Mouse (Mus musculus): ENCODE results near the gene Tapbp.

The Tapbp gene

GRCm38 (mm10) chr17:33965846-33966550, 50.3 kb downstream of the Tapbp start:
- no peak for DNase-seq (ENCODE audit: low spot score in 2 of 2)

- peak in 1 of 2 experiments; percentile 83 for DNase-seq (ENCODE audit: low spot score in 2 of 2)
These were observed 52.8 kb downstream of the Tapbp start for GRCm38 (mm10) chr17:33968489-33968888.

- DNase-seq (ENCODE audit: low spot score in 2 of 2), result no peak
These were observed 53.2 kb downstream of the Tapbp start for GRCm38 (mm10) chr17:33968927-33969326.

GRCm38 (mm10) chr17:33969394-33969793, 53.7 kb downstream of the Tapbp start:
- no peak for DNase-seq (ENCODE audit: low spot score in 2 of 2)

DNA sequence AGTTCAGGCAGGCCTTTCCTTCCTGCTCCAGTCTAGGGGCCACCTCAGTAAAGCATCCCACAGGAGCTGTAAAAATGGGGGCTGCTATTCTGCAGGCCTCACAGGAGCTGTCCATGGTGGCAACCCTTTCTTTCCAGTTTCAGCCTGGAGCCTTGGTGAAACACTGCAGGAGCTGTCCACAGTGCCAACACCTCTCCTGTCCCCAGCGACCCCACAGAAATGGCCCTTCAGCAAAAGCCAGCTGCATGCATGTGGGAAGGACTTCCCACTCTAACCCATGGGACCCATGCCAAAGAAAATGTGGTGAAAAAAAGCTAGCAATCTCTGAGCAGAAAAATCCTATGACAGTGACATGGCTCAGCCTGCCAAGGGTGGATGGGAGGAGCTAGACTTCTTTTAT, 57.0 kb downstream of the Tapbp start:
- no peak for DNase-seq (ENCODE audit: low spot score in 2 of 2)

DNA sequence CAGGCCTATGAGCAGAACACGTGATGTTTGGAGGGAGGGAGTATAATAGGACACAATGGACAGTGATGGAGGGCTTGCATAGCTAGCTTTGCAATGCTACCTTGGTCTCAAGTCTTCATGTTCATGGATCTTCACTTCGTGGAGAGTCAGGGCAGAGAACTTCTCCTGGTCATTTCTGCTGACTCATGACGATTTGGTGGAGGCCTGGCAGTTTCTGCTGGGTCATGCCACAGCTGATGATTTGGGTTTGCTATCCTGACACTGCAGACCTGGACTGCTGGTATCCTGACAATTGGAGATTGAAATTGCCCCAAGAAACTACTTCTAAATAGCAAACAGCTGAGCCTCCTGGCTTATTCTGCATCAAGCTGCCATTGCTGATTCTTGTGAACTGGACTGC, 57.9 kb downstream of the Tapbp start:
- no peak for DNase-seq (ENCODE audit: low spot score in 2 of 2)

DNA sequence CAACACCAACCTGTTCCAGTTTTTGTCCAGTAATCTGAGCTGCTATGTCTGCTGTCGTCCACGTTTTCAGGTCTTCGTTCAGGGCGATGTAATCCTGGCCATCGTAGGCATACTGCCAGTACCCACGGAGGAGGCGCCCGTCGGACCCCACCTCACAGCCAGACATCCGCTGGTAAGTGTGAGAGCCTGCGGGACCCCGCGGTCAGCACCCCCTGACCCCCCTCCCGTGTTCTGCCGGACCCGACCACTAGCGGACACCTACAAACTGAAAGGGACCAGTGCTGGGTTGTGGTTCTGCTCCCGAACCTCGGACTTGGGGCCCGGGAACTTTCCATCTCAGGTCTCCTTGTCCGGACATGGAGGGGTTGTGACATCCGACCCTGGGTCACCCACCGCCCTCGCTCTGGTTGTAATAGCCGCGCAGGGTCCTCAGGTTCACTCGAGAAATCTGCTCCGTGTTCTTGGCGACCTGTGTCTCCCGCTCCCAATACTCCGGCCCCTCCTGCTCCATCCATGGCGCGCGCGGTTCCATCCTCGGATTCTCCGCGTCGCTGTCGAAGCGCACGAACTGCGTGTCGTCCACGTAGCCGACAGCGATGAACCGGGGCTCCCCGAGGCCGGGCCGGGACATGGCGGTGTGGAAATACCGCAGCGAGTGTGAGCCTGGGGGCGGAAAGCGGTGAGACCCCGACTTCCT, 62.3 kb downstream of the Tapbp start:
- DNase-seq (ENCODE audit: low spot score in 2 of 2), result no peak

DNA sequence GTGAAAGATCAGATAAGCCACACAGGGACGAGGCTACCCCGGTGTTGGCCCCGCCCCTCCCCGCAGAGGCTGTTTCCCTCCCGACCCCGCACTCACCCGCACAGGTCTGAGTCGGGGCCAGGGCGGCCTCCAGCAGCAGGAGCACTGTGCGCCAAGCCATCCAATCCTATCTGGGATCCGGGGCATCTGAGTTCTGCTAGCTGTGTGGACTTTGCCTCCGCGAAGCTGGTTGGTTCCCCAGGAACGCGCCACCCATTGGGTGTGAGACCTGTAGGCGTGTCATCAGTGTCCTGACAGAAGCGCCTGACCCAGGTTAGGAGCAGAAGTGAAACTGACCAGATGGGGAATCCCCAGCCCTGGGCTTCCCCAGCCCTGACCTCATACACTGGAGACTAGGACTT, 62.9 kb downstream of the Tapbp start:
- DNase-seq (ENCODE audit: low spot score in 2 of 2), result peak; percentile 52 to 65

All from left cerebral cortex, adult 9 months (tissue).